Mouse (Mus musculus): Measurements from ENCODE around the gene Polk. TPM values are rescaled to one million over a fixed set of nuclear protein-coding genes. Genes with fewer than 3 reads are reported as not detected.

Polk gene
- polyA plus RNA-seq, 1 experiment from 2014 or later: 12.0 TPM

DNA sequence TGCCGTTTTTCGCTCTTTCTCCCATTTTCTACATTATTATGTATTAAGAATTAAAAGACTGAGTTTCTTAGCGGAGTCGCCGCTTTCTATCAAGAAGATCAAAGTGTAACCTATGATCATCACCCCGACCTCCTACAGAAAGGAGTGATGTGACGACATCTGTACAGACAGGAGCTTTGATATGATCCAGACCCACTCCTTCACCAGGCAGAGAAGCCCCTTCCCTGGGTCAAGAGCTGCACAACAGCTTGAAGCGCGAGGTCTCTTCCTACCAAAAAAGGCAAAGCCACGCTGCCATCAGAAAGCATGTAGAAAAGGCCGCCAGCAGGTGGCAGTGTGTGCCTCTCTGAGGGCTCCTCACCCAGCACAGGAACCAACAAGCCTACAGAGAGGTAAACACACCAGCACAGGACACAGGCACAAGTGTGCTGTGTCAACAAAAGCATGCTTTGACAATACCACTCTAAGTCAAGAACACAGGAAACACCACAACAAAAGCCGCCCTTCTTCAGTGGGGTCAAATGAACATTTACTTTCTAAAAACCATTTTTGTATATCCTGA, 110.7 kb downstream of the Polk start:
- peak; percentile 73; the same call in 1 of the 2 replicates for ATAC-seq (ENCODE audit: insufficient read depth, low FRiP score)
- H3K27ac ChIP-seq (ENCODE audit: low read length): no peak overlapping the region
- no peaks in the 10 kb centered on the region for H3K27me3 ChIP-seq (ENCODE audit: control insufficient read depth, insufficient read depth, low read length)
- no peaks in the 10 kb centered on the region for H3K9me3 ChIP-seq (replicated peaks; ENCODE audit: control insufficient read depth, low read length)
- no peaks in the 10 kb centered on the region for H3K36me3 ChIP-seq (ENCODE audit: control insufficient read depth, insufficient read depth, low read length)
- peaks cover 34% of the 10 kb centered on the region for H3K4me1 ChIP-seq (ENCODE audit: control insufficient read depth, insufficient read depth, low read length)
- H3K9ac ChIP-seq (ENCODE audit: low read length): no peak overlapping the region
- 33% methylated on average over 12 of the region's 12 CpGs for WGBS
- no peak overlapping the region for H3K4me3 ChIP-seq (replicated peaks; ENCODE audit: low read length)
- H3K4me2 ChIP-seq (ENCODE audit: low read depth, low read length): 0 out of 2 replicates have a peak overlapping the region, but pooled peaks have one; percentile 24

Other genes starting within 250 kb of the Polk start
- gene Poc5, start 154.3 kb downstream of the Polk start, polyA plus RNA-seq (2015; fragmentation: Nextera tagmentation; extraction: Ambion mirVana): 11.9 and 12.6 TPM in 2 replicates
- 1.9 and 3.1 TPM in 2 replicates for gene Ankdd1b, start 71.4 kb downstream of the Polk start, polyA plus RNA-seq (2015; fragmentation: Nextera tagmentation; extraction: Ambion mirVana)
- not detected in 2 replicates for gene Gm17622, start 51.8 kb downstream of the Polk start, polyA plus RNA-seq (2015; fragmentation: Nextera tagmentation; extraction: Ambion mirVana)
- 8.6 and 10.4 TPM in 2 replicates for gene Col4a3bp, start within 50 bp of the Polk start, polyA plus RNA-seq (2015; fragmentation: Nextera tagmentation; extraction: Ambion mirVana)
- gene Hmgcr, start 128.4 kb upstream of the Polk start, polyA plus RNA-seq (2015; fragmentation: Nextera tagmentation; extraction: Ambion mirVana): 74.6 and 78.9 TPM in 2 replicates
- gene Ankrd31, start 205.7 kb upstream of the Polk start, polyA plus RNA-seq (2015; fragmentation: Nextera tagmentation; extraction: Ambion mirVana): not detected in 2 replicates

Data from stomach, embryonic 16.5 days (tissue).